Mouse (Mus musculus) forebrain, embryonic 16.5 days (tissue): ENCODE measurements at regions not wholly inside any gene's neighbourhood (a gene's known extent, or its start where the extent isn't known, plus 50 kb on each side); places are given as distances from the start of the nearest gene placed in this dataset.

ENCODE experiments used
- ATAC-seq: fragments of 200-750 bp; cut with Nextera tagmentation; 2 replicates; pipeline ENCODE4 v1.8.0; 2017; ENCODE audit warnings: mild to moderate bottlenecking, moderate library complexity
- H3K27ac ChIP-seq: fragments of 300-500 bp; sonication (generic); 2 replicates; pipeline ENCODE4 v1.5.1; 2014; ENCODE audit warnings: low read length, control low read depth
- H3K27me3 ChIP-seq: fragments of 300-500 bp; sonication (generic); replicated peaks from 2 replicates; pipeline ENCODE4 v1.6.1; 2014; ENCODE audit warnings: low read length; ENCODE audit not compliant: control insufficient read depth, insufficient read depth
- H3K36me3 ChIP-seq: fragments of 300-500 bp; sonication (generic); 2 replicates; pipeline ENCODE4 v1.6.1; 2014; ENCODE audit not compliant: control insufficient read depth, insufficient read depth
- H3K4me1 ChIP-seq: fragments of 300-500 bp; sonication (generic); replicated peaks from 2 replicates; pipeline ENCODE4 v1.6.1; 2014; ENCODE audit warnings: low read length; ENCODE audit not compliant: control insufficient read depth, insufficient read depth
- H3K4me2 ChIP-seq: fragments of 300-500 bp; sonication (generic); 2 replicates; pipeline ENCODE4 v1.6.1; 2014; ENCODE audit warnings: mild to moderate bottlenecking, low read length, control low read depth
- H3K4me3 ChIP-seq: fragments of 300-500 bp; sonication (generic); replicated peaks from 2 replicates; pipeline ENCODE4 v1.5.1; 2014; ENCODE audit warnings: mild to moderate bottlenecking, low read length, control low read depth
- H3K9ac ChIP-seq: fragments of 300-500 bp; sonication (generic); replicated peaks from 2 replicates; pipeline ENCODE4 v1.6.1; 2014; ENCODE audit warnings: low read depth, low read length, control low read depth
- H3K9me3 ChIP-seq: fragments of 300-500 bp; sonication (generic); 2 replicates; pipeline ENCODE4 v1.6.1; 2016; ENCODE audit warnings: low read length; ENCODE audit not compliant: control insufficient read depth
- WGBS: fragments of 180-500 bp; shearing (Covaris S2); extraction: QIAGEN DNeasy Blood & Tissue Kit; methylation state at CpG from one replicate; pipeline ENCODE4 v1.1.7; 2014; 5-methylcytosine and 5-hydroxymethylcytosine counted together

DNA sequence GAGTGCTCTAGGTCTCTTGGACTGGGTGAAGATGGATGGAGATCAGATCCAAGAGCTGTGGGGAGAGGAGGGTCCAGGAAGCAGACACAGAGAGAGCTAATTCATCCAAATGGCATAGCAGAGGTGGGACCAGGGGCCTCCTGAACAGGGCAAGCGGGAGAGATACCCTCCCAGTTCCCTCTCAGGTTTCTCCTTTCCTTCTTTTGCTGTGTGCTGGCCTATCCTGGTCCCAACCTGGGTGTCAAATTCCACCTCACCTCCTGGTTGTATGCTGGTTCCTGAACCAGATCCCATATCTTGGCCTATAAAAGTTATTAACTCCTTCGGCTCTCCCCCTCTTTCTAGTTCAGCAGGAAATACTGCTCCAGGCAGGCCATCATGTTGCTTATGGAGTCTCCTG lies 214.1 kb upstream of the Gm12728 start:
- H3K27me3 ChIP-seq = no peaks in the 10 kb centered on the region
- H3K4me1 ChIP-seq = no peaks in the 10 kb centered on the region
- no peak overlapping the region for H3K9ac ChIP-seq
- H3K9me3 ChIP-seq = no peaks in the 10 kb centered on the region
- WGBS = 97% methylated on average over 2 of the region's 2 CpGs
- no peak overlapping the region for H3K27ac ChIP-seq
- H3K4me2 ChIP-seq = no peak overlapping the region
- ATAC-seq = no peak
- no peak overlapping the region for H3K4me3 ChIP-seq
- no peaks in the 10 kb centered on the region for H3K36me3 ChIP-seq

GRCm38 (mm10) chr4:105580987-105581386 lies 208.7 kb upstream of the Gm12728 start:
- no peak for ATAC-seq
- Histone ChIP-seq H3K4me1 (no peaks in the 10 kb centered on the region), H3K9me3 (no peaks in the 10 kb centered on the region), H3K4me2 (no peak overlapping the region), H3K4me3 (no peak overlapping the region), H3K9ac (no peak overlapping the region), H3K27ac (no peak overlapping the region), H3K36me3 (no peaks in the 10 kb centered on the region), H3K27me3 (no peaks in the 10 kb centered on the region)
- 92% methylated on average over 7 of the region's 7 CpGs for WGBS

DNA sequence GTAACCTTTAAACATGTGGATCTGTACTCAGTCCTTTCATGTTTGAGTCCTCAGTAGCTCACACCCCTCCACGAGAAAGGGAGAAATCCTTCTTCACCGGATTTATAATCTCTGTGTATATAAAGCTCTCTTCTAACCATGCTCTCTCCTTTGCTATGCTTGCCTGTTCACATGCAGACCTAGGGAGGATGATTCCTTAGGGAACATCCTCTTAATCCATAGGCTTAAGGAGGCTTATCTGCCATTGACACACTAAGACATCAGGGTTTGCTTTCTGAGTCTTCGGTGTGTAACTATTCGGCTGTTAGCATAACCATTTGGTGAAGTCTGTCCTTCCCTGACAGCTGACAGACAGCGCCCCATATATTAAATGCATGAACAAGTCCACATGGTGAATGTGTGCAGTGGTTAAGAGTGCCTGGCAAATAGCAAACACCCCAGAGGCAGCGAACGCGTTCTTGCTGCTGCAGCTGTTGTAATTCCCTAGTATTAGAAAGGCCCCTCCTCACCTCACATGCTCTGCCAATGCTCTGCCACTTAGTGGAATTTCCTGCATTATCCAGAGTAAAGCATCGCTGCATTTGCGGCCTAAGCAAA lies 205.2 kb upstream of the Gm12728 start:
- H3K27ac ChIP-seq = no peak overlapping the region
- no peaks in the 10 kb centered on the region for H3K36me3 ChIP-seq
- WGBS = 77% methylated on average over 10 of the region's 10 CpGs
- H3K27me3 ChIP-seq = no peaks in the 10 kb centered on the region
- H3K9ac ChIP-seq = no peak overlapping the region
- no peak overlapping the region for H3K4me3 ChIP-seq
- no peak overlapping the region for H3K4me2 ChIP-seq
- no peak for ATAC-seq
- H3K9me3 ChIP-seq = no peaks in the 10 kb centered on the region
- no peaks in the 10 kb centered on the region for H3K4me1 ChIP-seq

GRCm38 (mm10) chr4:105603661-105604060 lies 186.0 kb upstream of the Gm12728 start:
- H3K9me3 ChIP-seq = no peaks in the 10 kb centered on the region
- H3K4me1 ChIP-seq = no peaks in the 10 kb centered on the region
- no peak for ATAC-seq
- H3K36me3 ChIP-seq = no peaks in the 10 kb centered on the region
- H3K27me3 ChIP-seq = no peaks in the 10 kb centered on the region
- 65% methylated on average over 1 of the region's 1 CpGs for WGBS
- H3K4me3 ChIP-seq = no peak overlapping the region
- H3K27ac ChIP-seq = no peak overlapping the region
- H3K4me2 ChIP-seq = no peak overlapping the region
- H3K9ac ChIP-seq = no peak overlapping the region

GRCm38 (mm10) chr4:105604607-105605006 lies 185.1 kb upstream of the Gm12728 start:
- Histone ChIP-seq H3K36me3 (no peaks in the 10 kb centered on the region), H3K9ac (no peak overlapping the region), H3K27ac (no peak overlapping the region), H3K4me1 (no peaks in the 10 kb centered on the region), H3K9me3 (no peaks in the 10 kb centered on the region), H3K4me3 (no peak overlapping the region), H3K27me3 (no peaks in the 10 kb centered on the region), H3K4me2 (no peak overlapping the region)
- ATAC-seq = no peak
- 84% methylated on average over 2 of the region's 2 CpGs for WGBS

GRCm38 (mm10) chr4:105606731-105607130 lies 182.9 kb upstream of the Gm12728 start:
- Histone ChIP-seq H3K9me3 (no peaks in the 10 kb centered on the region), H3K27me3 (no peaks in the 10 kb centered on the region), H3K4me2 (no peak overlapping the region), H3K36me3 (no peaks in the 10 kb centered on the region), H3K27ac (no peak overlapping the region), H3K9ac (no peak overlapping the region), H3K4me1 (no peaks in the 10 kb centered on the region), H3K4me3 (no peak overlapping the region)
- no peak for ATAC-seq
- WGBS = 23% methylated on average over 5 of the region's 5 CpGs

- Histone ChIP-seq H3K27me3 (no peaks in the 10 kb centered on the region), H3K4me1 (no peaks in the 10 kb centered on the region), H3K4me2 (no peak overlapping the region), H3K4me3 (no peak overlapping the region), H3K9ac (no peak overlapping the region), H3K27ac (no peak overlapping the region), H3K36me3 (no peaks in the 10 kb centered on the region), H3K9me3 (no peaks in the 10 kb centered on the region)
- no peak for ATAC-seq
- WGBS = 86% methylated on average over 6 of the region's 6 CpGs
These were observed 178.8 kb upstream of the Gm12728 start for GRCm38 (mm10) chr4:105610917-105611316.

DNA sequence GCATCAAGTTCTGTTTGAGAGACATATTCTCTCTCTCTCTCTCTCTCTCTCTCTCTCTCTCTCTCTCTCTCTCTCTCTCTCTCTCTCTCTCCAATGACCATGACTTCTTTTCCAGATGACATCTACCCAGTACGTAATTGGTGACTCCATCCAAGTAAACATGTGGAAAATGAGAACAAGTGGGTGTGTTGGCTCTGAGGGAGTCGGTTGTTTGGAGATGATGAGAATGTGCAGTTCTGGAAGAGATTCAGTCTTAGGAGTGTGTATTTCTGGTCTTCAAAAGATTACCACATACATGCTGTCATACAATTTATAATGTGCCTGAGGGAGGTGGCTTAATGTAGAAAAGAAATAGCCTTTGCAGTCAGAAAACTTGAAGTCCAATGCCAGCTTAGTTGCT lies 175.3 kb upstream of the Gm12728 start:
- H3K36me3 ChIP-seq = no peaks in the 10 kb centered on the region
- ATAC-seq = no peak
- H3K27ac ChIP-seq = no peak overlapping the region
- H3K4me1 ChIP-seq = no peaks in the 10 kb centered on the region
- no peak overlapping the region for H3K4me3 ChIP-seq
- WGBS = 92% methylated on average over 2 of the region's 2 CpGs
- H3K4me2 ChIP-seq = no peak overlapping the region
- no peak overlapping the region for H3K9ac ChIP-seq
- H3K27me3 ChIP-seq = no peaks in the 10 kb centered on the region
- H3K9me3 ChIP-seq = no peaks in the 10 kb centered on the region

- no peak overlapping the region for H3K4me2 ChIP-seq
- H3K4me3 ChIP-seq = no peak overlapping the region
- no peak for ATAC-seq
- H3K36me3 ChIP-seq = no peaks in the 10 kb centered on the region
- H3K9me3 ChIP-seq = no peaks in the 10 kb centered on the region
- no peak overlapping the region for H3K27ac ChIP-seq
- 77% methylated on average over 14 of the region's 14 CpGs for WGBS
- no peaks in the 10 kb centered on the region for H3K4me1 ChIP-seq
- H3K9ac ChIP-seq = no peak overlapping the region
- no peaks in the 10 kb centered on the region for H3K27me3 ChIP-seq
These were observed 163.0 kb upstream of the Gm12728 start for GRCm38 (mm10) chr4:105626371-105627320.
